Mouse (Mus musculus) heart, embryonic 14.5 days (tissue): ENCODE measurements around the gene Tmem80. TPM values are rescaled to one million over a fixed set of nuclear protein-coding genes. Genes with fewer than 3 reads are reported as not detected.

ENCODE experiments used
- ATAC-seq: fragments of 200-750 bp; cut with Nextera tagmentation; 2 replicates; pipeline ENCODE4 v1.8.0; 2017; ENCODE audit warnings: low read depth, moderate TSS enrichment; ENCODE audit not compliant: insufficient number of reproducible peaks, insufficient read depth, low FRiP score
- H3K27ac ChIP-seq, 2 experiments: fragments of 200-500 bp in 1 of 2; fragments of 300-500 bp in 1 of 2; sonication (generic) in 1 of 2; replicated peaks in 1 of 2; 2 replicates each; pipeline ENCODE4 v1.5.1; 2012 to 2014; ENCODE audit warnings: low read depth in 2 of 2, low read length in 2 of 2, control low read depth in 1 of 2, mild to moderate bottlenecking in 1 of 2, mixed read lengths in 1 of 2; ENCODE audit not compliant: control insufficient read depth in 1 of 2, insufficient read depth in 1 of 2
- H3K27me3 ChIP-seq: fragments of 300-500 bp; sonication (generic); 2 replicates; pipeline ENCODE4 v1.6.1; 2014; ENCODE audit warnings: mild to moderate bottlenecking, low read length, control low read depth; ENCODE audit not compliant: control insufficient read depth, insufficient read depth
- H3K36me3 ChIP-seq: fragments of 300-500 bp; sonication (generic); 2 replicates; pipeline ENCODE4 v1.6.1; 2014; ENCODE audit warnings: mild to moderate bottlenecking, control low read depth, low read length, mixed read lengths; ENCODE audit not compliant: control insufficient read depth, insufficient read depth
- H3K4me1 ChIP-seq, 2 experiments: fragments of 200-500 bp in 1 of 2; fragments of 300-500 bp in 1 of 2; sonication (generic) in 1 of 2; 2 replicates each; pipeline ENCODE4 v1.6.1; 2012 to 2014; ENCODE audit warnings: low read length in 2 of 2, control low read depth in 1 of 2, mixed read lengths in 1 of 2; ENCODE audit not compliant: control insufficient read depth in 2 of 2, insufficient read depth in 2 of 2
- H3K4me2 ChIP-seq: fragments of 300-500 bp; sonication (generic); 2 replicates; pipeline ENCODE4 v1.6.1; 2014; ENCODE audit warnings: mild to moderate bottlenecking, low read length
- H3K4me3 ChIP-seq, 2 experiments: fragments of 200-500 bp in 1 of 2; fragments of 300-500 bp in 1 of 2; sonication (generic) in 1 of 2; 2 replicates each; pipeline ENCODE4 v1.5.1; 2012 to 2014; ENCODE audit warnings: low read length in 2 of 2, mild to moderate bottlenecking in 2 of 2, control low read depth in 1 of 2, low read depth in 1 of 2, moderate library complexity in 1 of 2; ENCODE audit not compliant: control insufficient read depth in 1 of 2, insufficient read depth in 1 of 2
- H3K9ac ChIP-seq: fragments of 300-500 bp; sonication (generic); 2 replicates; pipeline ENCODE4 v1.6.1; 2014; ENCODE audit warnings: mild to moderate bottlenecking, low read length
- H3K9me3 ChIP-seq: fragments of 300-500 bp; sonication (generic); 2 replicates; pipeline ENCODE4 v1.6.1; 2016; ENCODE audit warnings: low read length, control low read depth; ENCODE audit not compliant: control insufficient read depth
- WGBS: fragments of 180-500 bp; shearing (Covaris S2); extraction: QIAGEN DNeasy Blood & Tissue Kit; methylation state at CpG from one replicate; pipeline ENCODE4 v1.1.7; 2014; 5-methylcytosine and 5-hydroxymethylcytosine counted together
- polyA plus RNA-seq: library from polyadenylated mRNA; unstranded; fragments of >200 nt; fragmentation: Nextera tagmentation; extraction: Ambion mirVana; gene quantifications from 2 replicates; pipeline ENCODE4 v1.2.1, GENCODE M21; 2014

Tmem80 gene
- polyA plus RNA-seq, 1 experiment from 2014 or later, result 22.2 TPM

- WGBS, result 71% methylated on average over 7 of the region's 7 CpGs
- H3K4me2 ChIP-seq, result no peak overlapping the region
- H3K4me3 ChIP-seq, result no peak overlapping the region
- H3K36me3 ChIP-seq, result no peaks in the 10 kb centered on the region
- no peaks in the 10 kb centered on the region for H3K9me3 ChIP-seq
- H3K4me1 ChIP-seq, result peaks cover under 1 to 3% of the 10 kb centered on the region in 2 experiments; a peak in 2 of 4 replicates
- ATAC-seq, result no peak
- H3K27me3 ChIP-seq, result 0 out of 2 replicates have a peak, but pooled peaks cover 3% of the 10 kb centered on the region
- H3K27ac ChIP-seq, result no peak overlapping the region
- H3K9ac ChIP-seq, result no peak overlapping the region
These were observed 16.2 kb downstream of the Tmem80 start for GRCm38 (mm10) chr7:141343696-141344095.

- no peak overlapping the region for H3K27ac ChIP-seq
- no peak overlapping the region for H3K4me3 ChIP-seq
- no peaks in the 10 kb centered on the region for H3K9me3 ChIP-seq
- H3K27me3 ChIP-seq, result no peaks in the 10 kb centered on the region
- no peaks in the 10 kb centered on the region for H3K4me1 ChIP-seq
- H3K4me2 ChIP-seq, result no peak overlapping the region
- no peaks in the 10 kb centered on the region for H3K36me3 ChIP-seq
- 86% methylated on average over 5 of the region's 5 CpGs for WGBS
- no peak overlapping the region for H3K9ac ChIP-seq
- ATAC-seq, result no peak
These were observed 17.2 kb downstream of the Tmem80 start for GRCm38 (mm10) chr7:141344787-141345186.

GRCm38 (mm10) chr7:141351061-141351460, 23.5 kb downstream of the Tmem80 start:
- H3K4me3 ChIP-seq, result no peak overlapping the region
- H3K27ac ChIP-seq, result no peak overlapping the region
- no peak for ATAC-seq
- 76% methylated on average over 6 of the region's 6 CpGs for WGBS
- H3K4me2 ChIP-seq, result no peak overlapping the region
- H3K9ac ChIP-seq, result no peak overlapping the region
- no peaks in the 10 kb centered on the region for H3K36me3 ChIP-seq
- no peaks in the 10 kb centered on the region for H3K9me3 ChIP-seq
- no peaks in the 10 kb centered on the region for H3K27me3 ChIP-seq
- no peaks in the 10 kb centered on the region for H3K4me1 ChIP-seq

- peaks cover 10% of the 10 kb centered on the region for H3K27me3 ChIP-seq
- H3K36me3 ChIP-seq, result no peaks in the 10 kb centered on the region
- H3K4me3 ChIP-seq, result no peak overlapping the region
- no peak overlapping the region for H3K4me2 ChIP-seq
- no peak for ATAC-seq
- H3K9me3 ChIP-seq, result no peaks in the 10 kb centered on the region
- H3K27ac ChIP-seq, result no peak overlapping the region
- H3K4me1 ChIP-seq, result no peaks in the 10 kb centered on the region
- no peak overlapping the region for H3K9ac ChIP-seq
- 65% methylated on average over 8 of the region's 8 CpGs for WGBS
These were observed 27.5 kb downstream of the Tmem80 start for GRCm38 (mm10) chr7:141355051-141355450.

GRCm38 (mm10) chr7:141355626-141356326, 28.2 kb downstream of the Tmem80 start:
- 53% methylated on average over 12 of the region's 12 CpGs for WGBS
- Histone ChIP-seq H3K9me3 (no peaks in the 10 kb centered on the region), H3K4me1 (no peaks in the 10 kb centered on the region), H3K9ac (no peak overlapping the region), H3K27me3 (peaks cover 15% of the 10 kb centered on the region), H3K36me3 (no peaks in the 10 kb centered on the region), H3K4me3 (no peak overlapping the region), H3K27ac (no peak overlapping the region), H3K4me2 (no peak overlapping the region)
- no peak for ATAC-seq

- no peak overlapping the region for H3K27ac ChIP-seq
- no peak overlapping the region for H3K4me2 ChIP-seq
- H3K36me3 ChIP-seq, result no peaks in the 10 kb centered on the region
- H3K9me3 ChIP-seq, result no peaks in the 10 kb centered on the region
- peaks cover 26% of the 10 kb centered on the region for H3K27me3 ChIP-seq
- ATAC-seq, result no peak
- H3K4me3 ChIP-seq, result no peak overlapping the region
- 62% methylated on average over 14 of the region's 14 CpGs for WGBS
- H3K4me1 ChIP-seq, result no peaks in the 10 kb centered on the region
- no peak overlapping the region for H3K9ac ChIP-seq
These were observed 29.4 kb downstream of the Tmem80 start for GRCm38 (mm10) chr7:141356971-141357370.

- 18% methylated on average over 24 of the region's 24 CpGs for WGBS
- no peak overlapping the region for H3K27ac ChIP-seq
- H3K9me3 ChIP-seq, result no peaks in the 10 kb centered on the region
- no peaks in the 10 kb centered on the region for H3K36me3 ChIP-seq
- H3K4me3 ChIP-seq, result no peak overlapping the region
- ATAC-seq, result no peak
- H3K4me1 ChIP-seq, result no peaks in the 10 kb centered on the region
- no peak overlapping the region for H3K4me2 ChIP-seq
- H3K27me3 ChIP-seq, result peaks cover 40% of the 10 kb centered on the region
- H3K9ac ChIP-seq, result no peak overlapping the region
These were observed 34.0 kb downstream of the Tmem80 start for GRCm38 (mm10) chr7:141361510-141361909.
